Mouse (Mus musculus): ENCODE data around the gene Cdh16. TPM values are rescaled to one million over a fixed set of nuclear protein-coding genes. Genes with fewer than 3 reads are reported as not detected.
A peak's percentile ranks its signal among the peaks of the same experiment; 100 is the strongest.

Gene Cdh16
- polyA plus RNA-seq, 1 experiment from 2014 or later, result not detected

- Histone ChIP-seq H3K4me2 (replicated peaks) (no peak overlapping the region), H3K27me3 (peaks cover 30% of the 10 kb centered on the region), H3K4me1 (peaks cover 12% of the 10 kb centered on the region), H3K36me3 (no peaks in the 10 kb centered on the region), H3K9ac (no peak overlapping the region), H3K4me3 (no peak overlapping the region), H3K9me3 (no peaks in the 10 kb centered on the region), H3K27ac (no peak overlapping the region)
- ATAC-seq (ENCODE audit: insufficient number of reproducible peaks, insufficient read depth, low FRiP score, low TSS enrichment), result no peak
- 73% methylated on average over 6 of the region's 6 CpGs for WGBS
Observed at GRCm38 (mm10) chr8:104632486-104632885, 8.3 kb upstream of the Cdh16 start.

GRCm38 (mm10) chr8:104631975-104632374 is 7.8 kb upstream of the Cdh16 start:
- no peak for ATAC-seq (ENCODE audit: insufficient number of reproducible peaks, insufficient read depth, low FRiP score, low TSS enrichment)
- no peaks in the 10 kb centered on the region for H3K9me3 ChIP-seq
- H3K27ac ChIP-seq, result no peak overlapping the region
- peaks cover 33% of the 10 kb centered on the region for H3K27me3 ChIP-seq
- no peak overlapping the region for H3K4me3 ChIP-seq
- H3K9ac ChIP-seq, result no peak overlapping the region
- peaks cover 12% of the 10 kb centered on the region for H3K4me1 ChIP-seq
- H3K4me2 ChIP-seq (replicated peaks), result 0 out of 2 replicates have a peak overlapping the region, but pooled peaks have one; percentile 66
- H3K36me3 ChIP-seq, result no peaks in the 10 kb centered on the region
- 33% methylated on average over 5 of the region's 5 CpGs for WGBS

- ATAC-seq (ENCODE audit: insufficient number of reproducible peaks, insufficient read depth, low FRiP score, low TSS enrichment), result peak; percentile 65
- Histone ChIP-seq H3K36me3 (no peaks in the 10 kb centered on the region), H3K4me1 (peaks cover 12% of the 10 kb centered on the region), H3K4me3 (peak within 1 kb of the TSS; percentile 37), H3K27me3 (peaks cover 33% of the 10 kb centered on the region), H3K27ac (no peak within 1 kb of the TSS), H3K4me2 (replicated peaks) (peak within 1 kb of the TSS; percentile 66), H3K9ac (peak within 1 kb of the TSS; percentile 38), H3K9me3 (no peaks in the 10 kb centered on the region)
- under 1% methylated on average over 27 of the region's 28 CpGs for WGBS
Observed at GRCm38 (mm10) chr8:104630981-104631663, 6.9 kb upstream of the Cdh16 start, which contains the start of gene Rrad. Gene Rrad (minus strand): TSS chr8:104631327.

- Histone ChIP-seq H3K27me3 (peaks cover 33% of the 10 kb centered on the region), H3K36me3 (no peaks in the 10 kb centered on the region), H3K4me1 (peaks cover 12% of the 10 kb centered on the region), H3K27ac (no peak overlapping the region), H3K9me3 (no peaks in the 10 kb centered on the region), H3K4me2 (replicated peaks) (peak overlapping the region; percentile 66), H3K4me3 (peak overlapping the region; percentile 37), H3K9ac (peak overlapping the region; percentile 24; the same call in 1 of the 2 replicates)
- ATAC-seq (ENCODE audit: insufficient number of reproducible peaks, insufficient read depth, low FRiP score, low TSS enrichment), result no peak
- 2% methylated on average over 36 of the region's 36 CpGs for WGBS
Observed at GRCm38 (mm10) chr8:104630574-104630973, 6.4 kb upstream of the Cdh16 start.

- WGBS, result 33% methylated on average over 8 of the region's 8 CpGs
- H3K9ac ChIP-seq, result no peak overlapping the region
Observed at GRCm38 (mm10) chr8:104630111-104630479, 5.9 kb upstream of the Cdh16 start.

GRCm38 (mm10) chr8:104629306-104630110 is 5.3 kb upstream of the Cdh16 start:
- no peak overlapping the region for H3K9ac ChIP-seq

More at GRCm38 (mm10) chr8:104630111-104630479, 5.9 kb upstream of the Cdh16 start:
- Histone ChIP-seq H3K27ac (no peak overlapping the region), H3K4me1 (peaks cover 12% of the 10 kb centered on the region), H3K9me3 (no peaks in the 10 kb centered on the region), H3K4me2 (replicated peaks) (peak overlapping the region; percentile 66), H3K36me3 (no peaks in the 10 kb centered on the region), H3K4me3 (peak overlapping the region; percentile 37; the same call in 1 of the 2 replicates), H3K27me3 (peaks cover 33% of the 10 kb centered on the region)
- no peak for ATAC-seq (ENCODE audit: insufficient number of reproducible peaks, insufficient read depth, low FRiP score, low TSS enrichment)

GRCm38 (mm10) chr8:104628402-104628801 is 4.2 kb upstream of the Cdh16 start:
- no peaks in the 10 kb centered on the region for H3K9me3 ChIP-seq
- H3K36me3 ChIP-seq, result no peaks in the 10 kb centered on the region
- H3K4me2 ChIP-seq (replicated peaks), result no peak overlapping the region
- H3K9ac ChIP-seq, result no peak overlapping the region
- ATAC-seq (ENCODE audit: insufficient number of reproducible peaks, insufficient read depth, low FRiP score, low TSS enrichment), result no peak
- H3K4me3 ChIP-seq, result no peak overlapping the region
- no peak overlapping the region for H3K27ac ChIP-seq
- H3K27me3 ChIP-seq, result peaks cover 33% of the 10 kb centered on the region
- WGBS, result 93% methylated on average over 21 of the region's 21 CpGs
- H3K4me1 ChIP-seq, result peaks cover 12% of the 10 kb centered on the region

More at GRCm38 (mm10) chr8:104629306-104630110, 5.3 kb upstream of the Cdh16 start:
- no peaks in the 10 kb centered on the region for H3K9me3 ChIP-seq
- WGBS, result 76% methylated on average over 22 of the region's 22 CpGs
- no peak overlapping the region for H3K4me3 ChIP-seq
- H3K27ac ChIP-seq, result no peak overlapping the region
- H3K4me2 ChIP-seq (replicated peaks), result no peak overlapping the region
- no peak for ATAC-seq (ENCODE audit: insufficient number of reproducible peaks, insufficient read depth, low FRiP score, low TSS enrichment)
- no peaks in the 10 kb centered on the region for H3K36me3 ChIP-seq
- peaks cover 12% of the 10 kb centered on the region for H3K4me1 ChIP-seq
- peaks cover 33% of the 10 kb centered on the region for H3K27me3 ChIP-seq

- no peak overlapping the region for H3K9ac ChIP-seq
- no peaks in the 10 kb centered on the region for H3K36me3 ChIP-seq
- no peak overlapping the region for H3K4me3 ChIP-seq
- WGBS, result 76% methylated on average over 4 of the region's 4 CpGs
- H3K4me2 ChIP-seq (replicated peaks), result no peak overlapping the region
- peaks cover 33% of the 10 kb centered on the region for H3K27me3 ChIP-seq
- H3K4me1 ChIP-seq, result peaks cover 12% of the 10 kb centered on the region
- no peak for ATAC-seq (ENCODE audit: insufficient number of reproducible peaks, insufficient read depth, low FRiP score, low TSS enrichment)
- no peak overlapping the region for H3K27ac ChIP-seq
- no peaks in the 10 kb centered on the region for H3K9me3 ChIP-seq
Observed at GRCm38 (mm10) chr8:104627065-104627740, 3.0 kb upstream of the Cdh16 start.

GRCm38 (mm10) chr8:104620765-104621164 is 3.4 kb downstream of the Cdh16 start:
- no peak overlapping the region for H3K9ac ChIP-seq
- WGBS, result 76% methylated on average over 5 of the region's 5 CpGs
- H3K4me1 ChIP-seq, result no peaks in the 10 kb centered on the region
- no peak overlapping the region for H3K27ac ChIP-seq
- no peak for ATAC-seq (ENCODE audit: insufficient number of reproducible peaks, insufficient read depth, low FRiP score, low TSS enrichment)
- H3K27me3 ChIP-seq, result no peaks in the 10 kb centered on the region
- no peak overlapping the region for H3K4me3 ChIP-seq
- H3K9me3 ChIP-seq, result no peaks in the 10 kb centered on the region
- no peaks in the 10 kb centered on the region for H3K36me3 ChIP-seq
- H3K4me2 ChIP-seq (replicated peaks), result no peak overlapping the region

GRCm38 (mm10) chr8:104613119-104613518 is 11.1 kb downstream of the Cdh16 start:
- WGBS, result 85% methylated on average over 4 of the region's 4 CpGs
- no peak overlapping the region for H3K4me2 ChIP-seq (replicated peaks)
- H3K9ac ChIP-seq, result no peak overlapping the region
- no peaks in the 10 kb centered on the region for H3K36me3 ChIP-seq
- H3K4me3 ChIP-seq, result no peak overlapping the region
- H3K27ac ChIP-seq, result no peak overlapping the region
- H3K4me1 ChIP-seq, result no peaks in the 10 kb centered on the region
- ATAC-seq (ENCODE audit: insufficient number of reproducible peaks, insufficient read depth, low FRiP score, low TSS enrichment), result no peak
- H3K9me3 ChIP-seq, result no peaks in the 10 kb centered on the region
- H3K27me3 ChIP-seq, result no peaks in the 10 kb centered on the region

- H3K27me3 ChIP-seq, result no peaks in the 10 kb centered on the region
- H3K4me1 ChIP-seq, result no peaks in the 10 kb centered on the region
- no peak overlapping the region for H3K4me3 ChIP-seq
- H3K36me3 ChIP-seq, result no peaks in the 10 kb centered on the region
- H3K27ac ChIP-seq, result no peak overlapping the region
- WGBS, result 73% methylated on average over 4 of the region's 4 CpGs
- H3K9ac ChIP-seq, result no peak overlapping the region
- H3K9me3 ChIP-seq, result no peaks in the 10 kb centered on the region
- no peak for ATAC-seq (ENCODE audit: insufficient number of reproducible peaks, insufficient read depth, low FRiP score, low TSS enrichment)
- no peak overlapping the region for H3K4me2 ChIP-seq (replicated peaks)
Observed at GRCm38 (mm10) chr8:104611613-104612012, 12.6 kb downstream of the Cdh16 start.

All from embryonic facial prominence, embryonic 12.5 days (tissue).